Mouse (Mus musculus) heart, embryonic 14.5 days (tissue): ENCODE measurements around the gene Gabarap. TPM values are rescaled to one million over a fixed set of nuclear protein-coding genes. Genes with fewer than 3 reads are reported as not detected.

ENCODE experiments used
- ATAC-seq: fragments of 200-750 bp; cut with Nextera tagmentation; 2 replicates; pipeline ENCODE4 v1.8.0; 2017; ENCODE audit warnings: low read depth, moderate TSS enrichment; ENCODE audit not compliant: insufficient number of reproducible peaks, insufficient read depth, low FRiP score
- H3K27ac ChIP-seq, 2 experiments: fragments of 200-500 bp in 1 of 2; fragments of 300-500 bp in 1 of 2; sonication (generic) in 1 of 2; replicated peaks in 1 of 2; 2 replicates each; pipeline ENCODE4 v1.5.1; 2012 to 2014; ENCODE audit warnings: low read depth in 2 of 2, low read length in 2 of 2, control low read depth in 1 of 2, mild to moderate bottlenecking in 1 of 2, mixed read lengths in 1 of 2; ENCODE audit not compliant: control insufficient read depth in 1 of 2, insufficient read depth in 1 of 2
- H3K27me3 ChIP-seq: fragments of 300-500 bp; sonication (generic); 2 replicates; pipeline ENCODE4 v1.6.1; 2014; ENCODE audit warnings: mild to moderate bottlenecking, low read length, control low read depth; ENCODE audit not compliant: control insufficient read depth, insufficient read depth
- H3K36me3 ChIP-seq: fragments of 300-500 bp; sonication (generic); 2 replicates; pipeline ENCODE4 v1.6.1; 2014; ENCODE audit warnings: mild to moderate bottlenecking, control low read depth, low read length, mixed read lengths; ENCODE audit not compliant: control insufficient read depth, insufficient read depth
- H3K4me1 ChIP-seq, 2 experiments: fragments of 200-500 bp in 1 of 2; fragments of 300-500 bp in 1 of 2; sonication (generic) in 1 of 2; 2 replicates each; pipeline ENCODE4 v1.6.1; 2012 to 2014; ENCODE audit warnings: low read length in 2 of 2, control low read depth in 1 of 2, mixed read lengths in 1 of 2; ENCODE audit not compliant: control insufficient read depth in 2 of 2, insufficient read depth in 2 of 2
- H3K4me2 ChIP-seq: fragments of 300-500 bp; sonication (generic); 2 replicates; pipeline ENCODE4 v1.6.1; 2014; ENCODE audit warnings: mild to moderate bottlenecking, low read length
- H3K4me3 ChIP-seq, 2 experiments: fragments of 200-500 bp in 1 of 2; fragments of 300-500 bp in 1 of 2; sonication (generic) in 1 of 2; 2 replicates each; pipeline ENCODE4 v1.5.1; 2012 to 2014; ENCODE audit warnings: low read length in 2 of 2, mild to moderate bottlenecking in 2 of 2, control low read depth in 1 of 2, low read depth in 1 of 2, moderate library complexity in 1 of 2; ENCODE audit not compliant: control insufficient read depth in 1 of 2, insufficient read depth in 1 of 2
- H3K9ac ChIP-seq: fragments of 300-500 bp; sonication (generic); 2 replicates; pipeline ENCODE4 v1.6.1; 2014; ENCODE audit warnings: mild to moderate bottlenecking, low read length
- H3K9me3 ChIP-seq: fragments of 300-500 bp; sonication (generic); 2 replicates; pipeline ENCODE4 v1.6.1; 2016; ENCODE audit warnings: low read length, control low read depth; ENCODE audit not compliant: control insufficient read depth
- WGBS: fragments of 180-500 bp; shearing (Covaris S2); extraction: QIAGEN DNeasy Blood & Tissue Kit; methylation state at CpG from one replicate; pipeline ENCODE4 v1.1.7; 2014; 5-methylcytosine and 5-hydroxymethylcytosine counted together
- polyA plus RNA-seq: library from polyadenylated mRNA; unstranded; fragments of >200 nt; fragmentation: Nextera tagmentation; extraction: Ambion mirVana; gene quantifications from 2 replicates; pipeline ENCODE4 v1.2.1, GENCODE M21; 2014

The Gabarap gene
- polyA plus RNA-seq, 1 experiment from 2014 or later = 540 TPM

GRCm38 (mm10) chr11:70030651-70031320, 39.8 kb downstream of the Gabarap start:
- WGBS = 90% methylated on average over 28 of the region's 28 CpGs
- no peak for ATAC-seq
- Histone ChIP-seq H3K36me3 (peaks cover 31% of the 10 kb centered on the region), H3K9ac (no peak overlapping the region), H3K4me2 (no peak overlapping the region), H3K27ac (no peak overlapping the region), H3K27me3 (no peaks in the 10 kb centered on the region), H3K4me3 (no peak overlapping the region), H3K4me1 (peaks cover 31 to 36% of the 10 kb centered on the region in 2 experiments), H3K9me3 (no peaks in the 10 kb centered on the region)

GRCm38 (mm10) chr11:70031321-70031670, 40.4 kb downstream of the Gabarap start:
- 96% methylated on average over 11 of the region's 11 CpGs for WGBS
- Histone ChIP-seq H3K4me2 (no peak overlapping the region), H3K9ac (no peak overlapping the region), H3K9me3 (no peaks in the 10 kb centered on the region), H3K4me1 (peaks cover 26 to 32% of the 10 kb centered on the region in 2 experiments), H3K27me3 (no peaks in the 10 kb centered on the region), H3K27ac (no peak overlapping the region), H3K4me3 (no peak overlapping the region), H3K36me3 (peaks cover 31% of the 10 kb centered on the region)
- ATAC-seq = no peak

DNA sequence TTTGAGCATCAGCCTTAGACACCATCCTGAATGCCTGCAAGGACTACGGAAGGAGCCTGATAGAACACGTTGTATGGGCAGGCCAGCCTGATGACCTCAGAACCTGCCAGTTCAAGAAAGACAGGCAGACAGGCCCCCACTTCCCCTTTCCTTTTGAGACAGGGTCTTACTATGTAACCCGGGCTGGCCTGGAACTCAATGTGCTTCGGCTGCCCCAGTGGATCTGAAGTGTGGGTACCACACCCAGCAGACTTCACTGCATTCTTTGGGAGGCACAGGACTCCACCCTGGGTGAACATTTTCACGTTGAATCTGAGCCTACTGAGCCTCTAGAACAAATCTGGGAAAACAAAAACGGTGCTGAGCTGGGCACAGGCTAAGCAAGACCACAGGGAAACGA, 47.2 kb downstream of the Gabarap start:
- WGBS = 73% methylated on average over 7 of the region's 7 CpGs
- Histone ChIP-seq H3K36me3 (peaks cover 35% of the 10 kb centered on the region), H3K4me2 (no peak overlapping the region), H3K9ac (no peak overlapping the region), H3K4me1 (no peaks in the 10 kb centered on the region), H3K4me3 (no peak overlapping the region), H3K9me3 (no peaks in the 10 kb centered on the region), H3K27me3 (no peaks in the 10 kb centered on the region), H3K27ac (no peak overlapping the region)
- ATAC-seq = no peak

GRCm38 (mm10) chr11:70039631-70040030, 48.7 kb downstream of the Gabarap start:
- Histone ChIP-seq H3K4me1 (no peaks in the 10 kb centered on the region), H3K9ac (no peak overlapping the region), H3K27ac (no peak overlapping the region), H3K27me3 (no peaks in the 10 kb centered on the region), H3K36me3 (peaks cover 39% of the 10 kb centered on the region), H3K4me3 (no peak overlapping the region), H3K9me3 (no peaks in the 10 kb centered on the region), H3K4me2 (no peak overlapping the region)
- no peak for ATAC-seq
- WGBS = 91% methylated on average over 10 of the region's 10 CpGs

DNA sequence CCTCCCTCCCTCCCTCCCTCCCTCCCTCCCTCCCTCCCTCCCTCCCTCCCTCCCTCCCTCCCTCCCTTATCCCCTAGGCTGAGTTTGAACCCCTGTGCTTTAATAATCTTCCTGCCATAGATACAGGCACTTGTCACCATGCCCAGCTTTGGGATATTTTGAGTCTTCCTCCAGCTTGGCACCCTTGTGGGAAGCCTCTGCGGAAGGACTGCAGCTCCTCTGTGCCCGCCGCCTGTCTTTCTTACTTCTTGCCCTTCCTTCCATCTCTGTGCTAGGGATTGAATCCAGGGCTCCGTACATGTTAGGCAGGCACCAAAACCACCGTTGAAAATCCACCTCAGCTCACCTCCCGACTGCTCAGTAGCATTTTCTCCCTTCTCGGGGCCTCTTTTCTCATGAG, 49.2 kb downstream of the Gabarap start:
- H3K9ac ChIP-seq = no peak overlapping the region
- no peaks in the 10 kb centered on the region for H3K4me1 ChIP-seq
- no peaks in the 10 kb centered on the region for H3K9me3 ChIP-seq
- ATAC-seq = no peak
- peaks cover 44% of the 10 kb centered on the region for H3K36me3 ChIP-seq
- H3K4me3 ChIP-seq = no peak overlapping the region
- H3K27me3 ChIP-seq = no peaks in the 10 kb centered on the region
- H3K27ac ChIP-seq = no peak overlapping the region
- 83% methylated on average over 7 of the region's 7 CpGs for WGBS
- no peak overlapping the region for H3K4me2 ChIP-seq

DNA sequence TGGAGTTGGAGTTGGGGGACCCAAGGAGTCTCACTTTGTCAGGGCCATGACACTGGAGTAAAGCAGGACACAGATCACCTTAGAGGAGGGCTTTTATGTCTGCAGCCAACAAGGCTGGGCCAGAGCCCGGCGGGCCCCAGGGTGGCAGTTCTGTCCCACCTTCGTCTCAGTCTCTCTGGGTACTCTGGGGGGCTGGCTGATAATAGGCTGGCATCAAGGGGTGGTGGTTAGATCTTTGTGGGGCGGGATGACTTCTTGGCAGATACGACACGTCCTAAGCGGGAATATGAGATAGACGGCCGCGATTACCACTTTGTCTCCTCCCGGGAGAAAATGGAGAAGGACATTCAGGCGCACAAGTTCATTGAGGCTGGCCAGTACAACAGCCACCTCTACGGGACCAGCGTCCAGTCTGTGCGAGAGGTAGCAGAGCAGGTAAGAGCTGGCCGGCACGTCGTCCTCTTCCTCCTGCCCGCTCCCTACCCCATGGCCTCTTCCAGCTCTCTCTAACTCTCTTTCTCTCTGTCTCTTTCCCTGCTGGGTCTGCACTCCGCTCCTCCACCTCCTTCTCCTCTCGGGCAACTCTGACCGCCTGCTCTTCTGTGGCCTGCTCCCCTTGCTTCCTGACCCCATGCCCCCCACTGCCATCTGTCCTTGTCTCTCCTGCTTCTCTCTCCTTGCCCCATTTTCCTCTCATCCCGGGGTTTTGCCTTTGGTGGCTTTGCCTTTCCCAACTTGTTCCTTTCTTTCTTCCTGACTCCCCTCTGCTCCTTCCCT, 51.6 kb downstream of the Gabarap start:
- no peaks in the 10 kb centered on the region for H3K9me3 ChIP-seq
- peaks cover 44% of the 10 kb centered on the region for H3K36me3 ChIP-seq
- H3K27ac ChIP-seq = no peak overlapping the region
- H3K4me1 ChIP-seq = no peaks in the 10 kb centered on the region
- no peak for ATAC-seq
- H3K4me3 ChIP-seq = no peak overlapping the region
- H3K4me2 ChIP-seq = no peak overlapping the region
- WGBS = 83% methylated on average over 23 of the region's 23 CpGs
- H3K27me3 ChIP-seq = no peaks in the 10 kb centered on the region
- H3K9ac ChIP-seq = no peak overlapping the region

DNA sequence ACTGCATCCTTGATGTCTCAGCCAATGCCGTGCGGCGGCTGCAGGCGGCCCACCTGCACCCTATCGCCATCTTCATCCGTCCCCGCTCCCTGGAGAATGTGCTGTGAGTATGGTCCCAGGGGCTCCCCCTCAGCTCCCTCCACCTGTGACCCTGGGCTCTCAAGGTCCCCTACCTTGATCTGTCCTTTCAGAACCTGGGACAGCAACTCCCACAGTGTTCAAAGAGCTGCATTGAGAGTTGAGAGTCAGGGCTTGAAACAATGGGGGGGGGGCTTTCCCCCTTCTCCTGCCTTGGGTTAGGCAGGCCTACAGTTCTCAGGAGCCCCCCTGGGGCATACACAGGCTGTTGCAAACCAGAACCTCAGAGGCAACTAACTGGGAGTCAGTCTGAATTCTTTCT, 52.7 kb downstream of the Gabarap start:
- no peak overlapping the region for H3K4me2 ChIP-seq
- no peak for ATAC-seq
- H3K4me3 ChIP-seq = no peak overlapping the region
- no peaks in the 10 kb centered on the region for H3K27me3 ChIP-seq
- H3K36me3 ChIP-seq = peaks cover 39% of the 10 kb centered on the region
- H3K9ac ChIP-seq = no peak overlapping the region
- no peak overlapping the region for H3K27ac ChIP-seq
- WGBS = 71% methylated on average over 7 of the region's 7 CpGs
- no peaks in the 10 kb centered on the region for H3K4me1 ChIP-seq
- H3K9me3 ChIP-seq = no peaks in the 10 kb centered on the region
